Mouse (Mus musculus): ENCODE data around the gene Rab3il1.
A peak's percentile ranks its signal among the peaks of the same experiment; 100 is the strongest.

Gene Rab3il1

DNA sequence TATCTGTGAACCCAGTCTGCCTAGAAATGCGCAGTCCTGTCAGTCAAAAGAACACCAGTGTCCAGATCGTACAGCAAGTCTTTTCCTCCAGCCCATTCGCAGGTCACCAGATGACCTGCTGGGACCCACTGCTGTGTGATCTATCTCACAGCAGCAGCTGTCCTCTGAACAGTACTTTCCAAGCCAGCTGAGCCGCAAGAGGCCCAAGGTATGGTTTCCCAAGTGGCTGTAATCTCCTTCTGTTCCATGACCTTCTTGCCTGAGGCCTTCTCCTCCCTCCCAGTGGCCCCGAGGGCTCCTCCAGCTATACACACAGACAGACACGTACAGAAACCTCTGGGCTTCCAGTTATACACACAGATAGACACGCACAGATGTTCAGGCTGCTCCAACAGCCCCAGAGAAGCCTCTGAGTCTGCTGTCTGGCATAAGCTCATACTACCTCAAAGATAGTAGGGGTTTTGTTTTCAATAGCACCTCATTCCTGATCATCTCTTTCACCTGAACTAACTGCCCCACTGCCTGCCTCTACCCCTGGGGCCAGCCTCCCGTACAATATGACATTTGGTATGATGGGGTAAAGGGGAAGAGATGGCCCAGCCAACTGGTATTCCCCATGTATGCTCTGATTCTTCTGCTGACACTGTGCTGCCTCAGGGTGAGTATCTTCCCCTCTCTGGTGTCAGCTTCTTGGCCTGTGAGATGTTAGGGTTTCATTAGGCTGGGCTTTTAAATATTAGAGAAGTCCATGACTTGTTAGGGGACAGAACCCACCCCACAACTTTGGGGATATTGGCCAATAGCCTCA lies 59.5 kb downstream of the Rab3il1 start:
- no peak for DNase-seq (ENCODE audit: low read depth)

DNA sequence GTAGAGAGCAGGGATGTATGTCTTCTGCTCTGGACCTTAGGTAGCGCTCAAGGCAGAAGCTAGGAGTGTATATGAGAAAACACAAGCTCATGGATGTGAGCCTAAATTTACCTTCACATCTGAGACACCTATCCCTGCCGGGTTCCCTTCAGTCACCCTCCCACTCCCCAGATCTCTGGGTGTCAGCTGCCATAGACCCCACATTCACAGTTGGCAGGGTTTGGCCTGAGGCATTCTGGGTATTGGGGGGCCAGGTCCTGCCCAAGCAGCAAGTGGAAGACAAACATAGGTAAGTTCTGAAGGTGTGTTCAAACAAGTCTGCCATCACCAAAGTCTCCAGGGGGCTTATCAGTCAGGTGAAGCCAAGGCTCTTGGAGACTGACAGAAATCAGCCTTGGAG lies 60.2 kb downstream of the Rab3il1 start:
- DNase-seq (ENCODE audit: low read depth) = no peak

DNA sequence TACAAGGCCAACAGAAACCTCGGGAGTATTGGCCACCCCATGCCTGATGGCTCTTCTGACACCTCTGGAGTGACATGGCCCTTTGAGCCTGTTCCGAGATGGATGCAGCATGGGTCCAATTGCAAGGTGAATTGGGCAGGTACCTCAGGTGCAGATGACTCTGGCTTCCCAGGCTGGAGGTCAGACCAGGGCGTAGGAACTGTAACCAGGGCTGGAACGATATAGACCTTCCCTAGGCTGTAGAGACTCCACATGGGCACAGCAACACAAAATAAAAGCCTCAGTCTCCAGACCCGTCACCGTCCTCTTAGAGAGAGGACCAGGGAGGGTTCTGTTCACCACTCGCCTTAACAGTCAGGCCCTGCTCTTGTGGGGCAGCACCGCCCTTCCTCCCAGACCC lies 60.8 kb downstream of the Rab3il1 start:
- no peak for DNase-seq (ENCODE audit: low read depth)

DNA sequence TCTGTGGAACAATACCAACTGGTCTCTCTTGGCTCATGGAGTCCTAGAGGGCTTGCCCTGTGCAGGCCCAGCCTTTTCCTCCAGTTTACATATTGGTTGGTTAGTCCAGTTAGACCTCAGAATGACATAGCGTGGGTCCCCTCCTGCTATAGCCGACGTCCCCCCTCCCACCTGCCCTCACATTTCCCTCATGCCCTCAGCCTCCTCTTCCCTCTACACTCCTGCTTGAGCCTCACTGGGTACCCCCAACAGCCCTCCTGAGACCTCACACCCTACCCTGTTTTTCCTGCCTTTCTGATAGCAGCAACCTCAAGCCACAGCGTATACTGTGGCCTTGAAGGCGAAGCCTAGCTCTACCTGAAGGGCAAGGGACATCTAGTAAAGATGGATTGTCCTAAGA lies 61.4 kb downstream of the Rab3il1 start:
- no peak for DNase-seq (ENCODE audit: low read depth)

DNA sequence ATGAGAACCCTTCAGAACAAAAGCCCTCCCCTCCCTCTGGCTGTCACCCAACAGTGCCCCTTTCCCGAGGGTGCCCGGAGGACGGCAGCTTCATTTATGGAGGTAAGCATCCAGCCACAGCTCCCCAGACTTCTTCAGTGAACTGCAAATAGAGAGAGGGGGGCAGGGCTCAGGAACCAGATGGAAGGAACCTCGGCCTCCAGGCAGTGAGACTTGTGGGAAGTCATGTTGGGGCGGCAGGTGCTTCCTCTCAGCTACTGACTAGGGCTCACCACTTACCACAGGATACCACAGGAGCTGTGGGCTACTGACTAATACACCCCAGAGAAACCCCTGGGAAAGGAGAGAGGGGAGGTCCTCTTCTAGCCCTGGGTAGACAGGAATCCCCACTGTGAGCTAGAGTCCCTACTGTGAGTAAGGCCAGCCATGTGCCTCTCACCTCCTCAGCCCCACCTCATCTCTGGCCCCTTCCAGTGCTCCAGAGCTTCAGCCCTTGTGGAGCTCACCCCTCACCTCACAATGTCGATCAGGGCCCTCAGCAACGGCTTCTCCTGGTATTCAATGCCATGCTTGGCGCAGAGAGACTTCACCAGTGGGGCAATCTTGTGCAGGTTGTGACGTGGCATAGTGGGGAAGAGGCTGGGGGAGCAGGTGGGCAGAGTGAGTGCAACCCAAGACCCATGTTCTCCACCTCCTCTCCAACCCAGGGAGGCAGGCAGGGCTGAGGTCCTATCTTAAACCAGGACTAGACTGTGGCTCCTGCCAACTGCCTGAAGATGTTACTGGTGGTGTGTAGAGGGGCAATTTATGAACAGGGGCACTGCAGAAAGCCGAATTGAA lies 62.9 kb downstream of the Rab3il1 start:
- DNase-seq (ENCODE audit: low read depth) = no peak

DNA sequence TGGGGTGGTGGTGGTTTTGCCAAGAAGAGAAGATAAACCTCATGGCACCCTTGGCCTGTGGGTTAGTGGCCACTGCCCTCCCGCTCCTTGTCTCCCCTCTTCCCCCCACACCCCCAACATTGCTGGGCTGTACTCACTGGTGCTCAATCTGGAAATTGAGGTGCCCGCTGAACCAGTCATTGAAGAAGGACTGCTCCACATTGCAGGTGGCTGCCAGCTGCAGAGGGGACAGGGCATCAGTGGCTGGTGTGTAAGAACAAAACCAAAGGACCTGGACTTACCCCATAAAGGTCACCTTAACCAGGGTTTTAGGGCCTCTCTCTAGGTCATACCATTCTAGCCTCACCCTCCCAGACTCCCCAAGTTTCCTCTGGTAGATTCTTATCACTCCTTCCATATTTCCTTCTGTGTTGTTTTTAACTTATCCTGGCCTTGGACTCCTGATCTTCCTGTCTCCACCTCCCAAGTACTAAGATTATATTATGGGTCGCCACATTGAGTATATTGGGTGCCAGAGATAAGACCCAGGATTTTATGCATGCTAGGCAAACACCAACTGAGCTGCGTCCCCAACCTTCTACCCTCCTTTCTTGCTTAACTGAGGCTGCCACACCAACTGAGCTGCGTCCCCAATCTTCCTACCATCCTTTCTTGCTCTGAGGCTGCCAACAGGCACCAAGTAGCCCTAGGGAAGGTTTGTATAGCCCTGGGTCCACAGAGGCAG lies 64.2 kb downstream of the Rab3il1 start:
- DNase-seq (ENCODE audit: low read depth) = no peak

DNA sequence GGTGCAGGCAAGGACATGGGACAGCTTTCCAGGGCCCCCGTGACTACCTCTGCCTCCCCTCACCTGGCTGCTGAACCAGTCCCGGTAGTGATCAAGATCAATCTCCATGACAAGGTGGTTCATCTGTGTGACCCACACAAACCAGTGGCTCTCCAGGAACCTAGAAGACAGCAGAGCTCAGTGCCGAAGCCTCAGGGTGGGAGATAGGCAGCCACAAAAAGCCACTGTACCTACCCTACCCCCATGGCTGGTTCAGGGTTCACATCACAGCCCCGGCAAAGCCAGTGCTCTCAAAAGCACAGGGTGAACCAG lies 64.7 kb downstream of the Rab3il1 start:
- DNase-seq (ENCODE audit: low read depth) = no peak

DNA sequence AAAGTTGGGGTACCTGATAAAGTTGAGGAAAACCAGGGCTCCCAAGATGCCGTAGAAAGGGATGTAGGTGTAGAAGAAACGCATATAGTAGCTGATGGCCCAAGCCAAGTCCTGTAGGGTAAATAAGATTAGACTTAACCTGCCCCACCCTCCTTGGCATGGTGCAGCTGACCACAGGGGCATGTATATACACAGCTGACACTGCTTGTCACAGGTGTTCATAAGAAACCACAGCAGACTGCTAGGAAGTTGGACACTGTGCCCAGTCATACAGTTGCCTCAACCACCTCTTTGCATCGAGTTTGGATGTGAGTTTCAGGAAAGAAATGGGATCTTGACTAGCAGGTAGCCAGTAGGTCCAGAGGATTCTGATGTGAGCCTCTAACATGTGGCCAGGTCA lies 65.0 kb downstream of the Rab3il1 start:
- DNase-seq (ENCODE audit: low read depth) = no peak

DNA sequence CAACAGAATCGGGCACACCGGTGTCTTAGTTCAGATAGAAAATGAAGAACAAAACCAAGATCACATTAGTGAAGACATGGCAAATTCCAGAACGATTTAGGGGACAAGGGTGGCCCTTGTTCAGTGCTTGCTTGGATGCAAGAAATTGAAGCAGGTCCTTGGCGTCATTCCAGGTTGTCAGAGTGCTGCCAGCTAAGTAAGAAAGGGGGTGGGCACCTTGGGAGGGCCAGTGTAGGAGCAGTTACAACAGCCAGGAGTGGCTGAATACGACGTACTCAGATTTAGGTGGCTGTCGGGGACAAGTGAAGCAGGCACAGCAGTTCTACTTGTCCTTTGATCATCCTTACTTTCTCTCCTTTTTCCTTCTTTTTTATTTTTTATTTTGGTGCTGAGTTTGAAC lies 66.2 kb downstream of the Rab3il1 start:
- no peak for DNase-seq (ENCODE audit: low read depth)

DNA sequence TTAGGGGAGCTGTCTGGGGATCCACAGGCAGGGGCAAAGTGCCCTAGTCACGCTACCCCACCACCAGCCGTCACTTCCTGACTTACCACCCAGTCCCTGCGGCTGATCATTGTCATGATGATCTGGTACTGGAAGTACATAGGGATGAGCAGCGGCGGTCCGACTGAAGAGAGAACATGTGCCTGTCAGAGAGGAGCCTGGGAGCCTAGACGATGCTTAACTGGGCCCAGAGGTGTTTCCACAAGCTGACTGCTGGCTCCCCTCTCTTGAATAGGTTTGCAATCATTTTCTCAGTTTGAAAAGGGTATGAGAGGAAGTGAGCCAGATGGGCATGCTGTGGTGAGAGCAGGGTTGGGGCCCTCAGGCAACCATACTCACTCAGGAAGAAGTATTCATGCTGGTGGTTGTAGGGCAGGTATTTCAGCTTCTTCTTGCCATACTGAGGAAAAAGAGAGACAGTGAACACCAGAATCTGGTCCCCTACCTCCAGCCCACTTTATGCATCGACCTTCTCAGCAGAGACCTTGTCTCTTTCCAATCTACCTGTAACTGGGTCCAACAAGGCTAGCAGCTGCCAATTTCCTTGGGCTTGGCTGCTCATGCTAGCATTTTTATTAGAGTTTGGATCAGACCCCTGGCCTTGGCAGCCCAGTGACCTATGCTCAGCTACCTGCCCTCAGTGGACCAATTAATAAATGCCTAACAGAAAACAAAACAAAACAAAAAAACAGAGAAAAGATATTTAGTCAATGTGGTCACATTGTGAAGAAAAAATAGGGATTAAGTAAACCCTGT lies 68.9 kb downstream of the Rab3il1 start:
- DNase-seq (ENCODE audit: low read depth) = no peak

DNA sequence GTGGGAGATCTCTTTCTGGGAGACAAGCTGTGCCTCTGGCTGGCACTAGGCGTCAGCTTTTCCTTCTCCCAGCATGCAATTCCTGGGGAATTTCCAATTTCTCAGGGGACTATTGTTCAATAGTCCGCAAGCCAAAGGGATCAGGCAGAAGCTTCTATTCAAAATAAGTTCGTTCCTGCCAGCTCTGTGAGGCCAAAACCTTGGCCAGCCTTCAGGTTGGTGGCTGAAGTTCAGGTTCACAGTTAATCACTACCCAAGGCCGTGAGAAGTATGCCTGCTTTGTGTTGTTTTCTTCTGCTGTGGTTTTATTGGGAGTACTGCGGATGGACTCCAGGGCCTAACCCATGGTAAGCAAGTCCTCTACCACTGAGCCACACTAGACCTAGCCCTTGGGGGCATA lies 69.7 kb downstream of the Rab3il1 start:
- peak; percentile 82 for DNase-seq (ENCODE audit: low read depth)

DNA sequence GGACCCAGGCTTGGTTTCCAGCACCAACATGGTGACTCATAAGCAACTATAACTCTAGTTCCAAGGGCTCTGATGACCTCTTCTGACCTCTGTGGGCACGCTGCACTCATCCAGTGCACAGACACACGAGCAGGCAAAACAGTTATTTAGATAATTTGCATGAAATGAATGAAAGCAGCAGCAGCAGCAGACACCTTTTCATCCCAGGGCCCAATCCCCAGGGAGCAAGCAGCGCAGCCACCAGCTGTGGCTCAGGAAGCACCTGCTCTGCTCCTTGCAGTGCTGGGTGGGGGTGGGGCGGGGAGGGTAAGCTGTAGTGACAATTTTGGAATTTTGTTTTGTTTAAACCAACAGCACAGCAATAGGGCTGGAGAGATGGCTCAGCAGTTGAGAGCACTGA lies 70.4 kb downstream of the Rab3il1 start:
- no peak for DNase-seq (ENCODE audit: low read depth)

DNA sequence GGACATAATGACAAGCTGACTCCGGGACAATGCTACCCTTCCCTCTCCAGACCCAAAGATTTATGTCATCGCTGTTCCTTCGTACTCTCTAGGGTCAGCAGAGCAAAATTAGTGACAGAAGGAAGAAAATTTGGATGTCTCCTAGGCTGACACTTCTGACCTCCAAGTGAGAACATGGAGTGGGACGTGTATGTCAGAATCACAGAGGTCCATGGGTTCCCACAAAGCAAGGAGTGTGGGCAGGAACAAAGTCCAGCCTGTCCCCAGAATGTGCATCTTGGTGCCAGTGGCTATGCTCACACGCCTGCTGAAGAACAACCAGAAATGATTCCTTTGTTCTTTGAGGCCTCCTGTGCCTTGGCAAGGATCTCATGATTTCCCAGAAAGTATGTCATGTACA lies 71.7 kb downstream of the Rab3il1 start:
- no peak for DNase-seq (ENCODE audit: low read depth)

DNA sequence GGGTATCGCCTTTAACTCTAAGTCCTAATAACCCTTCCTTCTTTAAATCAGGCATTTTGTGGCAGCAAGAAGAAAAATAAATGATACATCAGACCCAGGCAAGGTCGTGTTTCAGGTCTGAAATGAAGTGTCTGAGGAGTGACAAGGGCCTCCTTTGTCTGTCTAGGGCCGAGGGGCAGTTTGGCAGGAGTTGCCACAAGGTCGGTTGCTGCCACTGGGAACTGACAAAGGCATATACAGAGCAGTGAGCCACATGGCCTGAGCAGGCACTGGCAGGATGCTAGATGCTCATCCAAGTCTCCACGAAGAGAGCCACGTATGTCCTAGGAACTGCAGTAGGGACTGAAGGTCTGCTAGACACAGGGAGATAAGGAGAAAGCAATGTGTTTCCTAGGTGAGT lies 76.9 kb downstream of the Rab3il1 start:
- DNase-seq (ENCODE audit: low read depth) = no peak

DNA sequence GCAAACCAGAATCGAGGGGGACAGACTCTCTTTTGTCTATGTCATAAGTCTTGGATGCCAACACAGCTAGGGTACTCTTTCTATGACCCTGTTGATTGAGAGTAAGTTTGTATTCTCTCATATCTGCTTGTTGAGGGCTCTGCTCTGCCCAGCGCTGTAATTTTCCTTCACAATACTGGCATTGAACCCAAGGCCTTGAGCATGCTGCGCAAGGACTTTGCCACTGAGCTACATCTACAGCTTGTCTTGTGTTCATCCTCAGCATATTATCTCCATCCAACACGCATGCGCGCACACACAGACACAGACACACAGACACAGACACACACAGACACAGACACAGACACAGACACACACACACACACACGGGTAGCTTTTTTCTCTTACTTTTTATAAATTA lies 78.9 kb downstream of the Rab3il1 start:
- no peak for DNase-seq (ENCODE audit: low read depth)

DNA sequence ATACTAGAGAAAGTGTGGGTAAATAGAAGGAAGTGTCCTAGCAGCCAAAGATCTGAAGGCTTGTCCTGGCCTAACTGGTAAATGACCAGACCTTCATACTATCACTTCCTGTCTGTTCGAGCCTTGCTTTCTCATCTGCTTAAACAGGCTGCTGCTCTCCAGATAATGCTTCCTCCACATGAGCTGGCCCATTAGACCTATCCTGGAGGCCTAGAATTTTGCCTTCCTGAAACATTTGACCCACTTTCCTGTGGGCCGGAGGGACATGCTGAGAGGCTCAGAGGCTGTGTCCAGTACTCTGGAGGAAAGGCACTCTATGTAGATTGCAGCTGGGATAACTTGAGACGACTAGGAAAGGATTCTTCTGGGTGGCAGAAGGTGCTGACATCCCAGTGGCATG lies 80.6 kb downstream of the Rab3il1 start:
- DNase-seq (ENCODE audit: low read depth) = no peak

DNA sequence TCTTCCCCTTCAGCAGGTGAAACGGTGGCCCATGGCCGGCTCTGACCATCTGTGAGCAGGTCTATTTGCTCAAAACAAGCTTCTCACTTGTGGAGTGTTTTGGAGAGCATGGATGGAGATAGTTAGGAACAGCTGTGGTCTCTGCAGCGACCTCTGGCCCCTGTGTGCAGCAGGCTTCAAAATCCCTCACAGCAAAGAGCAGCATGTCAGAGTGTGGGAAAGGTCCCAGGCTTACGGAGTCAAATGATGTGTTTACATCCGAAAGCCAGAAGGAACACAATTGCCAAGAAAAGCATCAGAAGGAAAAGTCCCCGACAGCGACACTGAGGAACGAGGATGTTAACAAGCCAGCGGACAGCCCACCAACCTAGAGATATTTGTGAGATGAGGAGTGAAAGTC lies 84.0 kb downstream of the Rab3il1 start:
- no peak for DNase-seq (ENCODE audit: low read depth)

DNA sequence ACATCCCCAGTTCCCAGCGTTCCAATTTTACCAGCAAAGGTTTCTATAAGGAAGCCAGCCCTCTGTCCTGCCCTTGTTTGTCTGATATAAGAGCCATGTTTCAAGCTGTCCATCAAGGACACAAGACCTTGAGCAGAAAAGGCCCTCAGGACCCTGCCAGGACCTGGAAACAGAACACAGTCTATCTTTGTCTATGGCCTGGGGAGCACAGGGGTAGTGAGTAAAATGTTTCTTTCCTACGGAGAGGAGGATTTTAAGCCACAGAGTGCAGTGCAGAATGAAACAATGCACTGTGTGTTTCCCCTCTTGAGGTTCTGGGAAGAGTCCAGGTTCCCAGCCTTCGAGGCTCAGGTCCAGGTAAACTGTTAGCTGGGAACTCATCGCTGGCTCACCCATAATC lies 85.5 kb downstream of the Rab3il1 start:
- peak; percentile 72 for DNase-seq (ENCODE audit: low read depth)

Data from fibroblast of lung, adult 2 months (primary cell).